Mouse (Mus musculus) lung, postnatal 0 days (tissue): ENCODE results near the gene Lep. TPM values are rescaled to one million over a fixed set of nuclear protein-coding genes. Genes with fewer than 3 reads are reported as not detected.

Experiments used
- ATAC-seq: fragments of 200-750 bp; cut with Nextera tagmentation; 2 replicates; pipeline ENCODE4 v1.8.0; 2017; ENCODE audit warnings: moderate library complexity
- DNase-seq: peaks from one replicate; pipeline ENCODE4 v3.0.0-alpha.2; 2016; ENCODE audit warnings: low spot score
- H3K27ac ChIP-seq: fragments of 300-500 bp; sonication (generic); 2 replicates; pipeline ENCODE4 v1.5.1; 2014; ENCODE audit warnings: antibody characterized with exemption, mild to moderate bottlenecking, low read length, mixed read lengths
- H3K27me3 ChIP-seq: fragments of 300-500 bp; sonication (generic); replicated peaks from 2 replicates; pipeline ENCODE4 v1.6.1; 2014; ENCODE audit warnings: low read length, mixed read lengths; ENCODE audit not compliant: insufficient read depth
- H3K36me3 ChIP-seq: fragments of 300-500 bp; sonication (generic); 2 replicates; pipeline ENCODE4 v1.6.1; 2014; ENCODE audit warnings: low read length, mixed read lengths; ENCODE audit not compliant: insufficient read depth
- H3K4me1 ChIP-seq: fragments of 300-500 bp; sonication (generic); 2 replicates; pipeline ENCODE4 v1.6.1; 2014; ENCODE audit warnings: antibody characterized with exemption, low read depth, low read length, mixed read lengths; ENCODE audit not compliant: insufficient read depth
- H3K4me2 ChIP-seq: fragments of 300-500 bp; sonication (generic); replicated peaks from 2 replicates; pipeline ENCODE4 v1.6.1; 2014; ENCODE audit warnings: low read depth, mild to moderate bottlenecking, low read length, moderate library complexity, mixed read lengths
- H3K4me3 ChIP-seq: fragments of 300-500 bp; sonication (generic); 2 replicates; pipeline ENCODE4 v1.5.1; 2014; ENCODE audit warnings: low read depth, low read length
- H3K9ac ChIP-seq: fragments of 300-500 bp; sonication (generic); replicated peaks from 2 replicates; pipeline ENCODE4 v1.6.1; 2014; ENCODE audit warnings: low read depth, mild to moderate bottlenecking
- H3K9me3 ChIP-seq: fragments of 300-500 bp; sonication (generic); 2 replicates; pipeline ENCODE4 v1.6.1; 2016; ENCODE audit warnings: low read length, mixed read lengths
- CTCF ChIP-seq: IDR thresholded peaks from 2 replicates; pipeline ENCODE4 v1.5.1; 2016; ENCODE audit warnings: antibody characterized with exemption, mild to moderate bottlenecking
- EP300 ChIP-seq: IDR thresholded peaks from 2 replicates; pipeline ENCODE4 v1.6.1; 2016; ENCODE audit warnings: antibody characterized with exemption, mild to moderate bottlenecking, control low read depth
- WGBS: fragments of 180-500 bp; shearing (Covaris S2); extraction: QIAGEN DNeasy Blood & Tissue Kit; methylation state at CpG from one replicate; pipeline ENCODE4 v1.1.7; 2014; 5-methylcytosine and 5-hydroxymethylcytosine counted together
- polyA plus RNA-seq: library from polyadenylated mRNA; unstranded; fragments of >200 nt; fragmentation: Nextera tagmentation; extraction: Ambion mirVana; gene quantifications from 2 replicates; pipeline ENCODE4 v1.2.1, GENCODE M21; 2015

Gene Lep
- polyA plus RNA-seq, 1 experiment from 2014 or later, result not detected

GRCm38 (mm10) chr6:29066389-29066790 lies 6.4 kb downstream of the Lep start:
- TF ChIP-seq EP300 (no peak), CTCF (no peak)
- 70% methylated on average over 8 of the region's 8 CpGs for WGBS
- Histone ChIP-seq H3K4me1 (no peaks in the 10 kb centered on the region), H3K27ac (no peak overlapping the region), H3K4me2 (no peak overlapping the region), H3K27me3 (no peaks in the 10 kb centered on the region), H3K36me3 (no peaks in the 10 kb centered on the region), H3K9ac (no peak overlapping the region), H3K9me3 (no peaks in the 10 kb centered on the region), H3K4me3 (no peak overlapping the region)
- no peak for DNase-seq
- no peak for ATAC-seq

GRCm38 (mm10) chr6:29072258-29072657 lies 12.2 kb downstream of the Lep start:
- no peaks in the 10 kb centered on the region for H3K9me3 ChIP-seq
- DNase-seq, result no peak
- 82% methylated on average over 4 of the region's 4 CpGs for WGBS

GRCm38 (mm10) chr6:29073462-29074132 lies 13.6 kb downstream of the Lep start:
- ATAC-seq (no peak), DNase-seq (no peak)
- no peak for TF ChIP-seq EP300
- no peak for TF ChIP-seq CTCF
- H3K4me2 ChIP-seq, result no peak overlapping the region
- 40% methylated on average over 11 of the region's 11 CpGs for WGBS
- H3K9me3 ChIP-seq, result no peaks in the 10 kb centered on the region
- no peaks in the 10 kb centered on the region for H3K36me3 ChIP-seq
- H3K4me1 ChIP-seq, result no peaks in the 10 kb centered on the region
- H3K9ac ChIP-seq, result no peak overlapping the region
- H3K4me3 ChIP-seq, result no peak overlapping the region
- no peaks in the 10 kb centered on the region for H3K27me3 ChIP-seq
- H3K27ac ChIP-seq, result no peak overlapping the region

More at GRCm38 (mm10) chr6:29072258-29072657, 12.2 kb downstream of the Lep start:
- no peak for ATAC-seq
- Histone ChIP-seq H3K27ac (no peak overlapping the region), H3K4me3 (no peak overlapping the region), H3K27me3 (no peaks in the 10 kb centered on the region), H3K36me3 (no peaks in the 10 kb centered on the region), H3K4me1 (no peaks in the 10 kb centered on the region), H3K4me2 (no peak overlapping the region), H3K9ac (no peak overlapping the region)
- TF ChIP-seq CTCF (no peak), EP300 (no peak)

- H3K4me1 ChIP-seq, result no peaks in the 10 kb centered on the region
- ATAC-seq (no peak), DNase-seq (no peak)
- no peaks in the 10 kb centered on the region for H3K36me3 ChIP-seq
- H3K27ac ChIP-seq, result no peak overlapping the region
- no peaks in the 10 kb centered on the region for H3K27me3 ChIP-seq
- H3K4me3 ChIP-seq, result no peak overlapping the region
- TF ChIP-seq EP300, result no peak
- no peak for TF ChIP-seq CTCF
- no peaks in the 10 kb centered on the region for H3K9me3 ChIP-seq
- H3K9ac ChIP-seq, result no peak overlapping the region
- no peak overlapping the region for H3K4me2 ChIP-seq
Observed at GRCm38 (mm10) chr6:29074133-29074469, 14.1 kb downstream of the Lep start.

- no peaks in the 10 kb centered on the region for H3K36me3 ChIP-seq
- 40% methylated on average over 4 of the region's 4 CpGs for WGBS
- no peaks in the 10 kb centered on the region for H3K9me3 ChIP-seq
- DNase-seq (no peak), ATAC-seq (no peak)
- H3K27ac ChIP-seq, result no peak overlapping the region
- H3K9ac ChIP-seq, result no peak overlapping the region
- no peak for TF ChIP-seq CTCF
- TF ChIP-seq EP300, result no peak
- no peaks in the 10 kb centered on the region for H3K4me1 ChIP-seq
- H3K27me3 ChIP-seq, result no peaks in the 10 kb centered on the region
- no peak overlapping the region for H3K4me3 ChIP-seq
- H3K4me2 ChIP-seq, result no peak overlapping the region
Observed at GRCm38 (mm10) chr6:29079291-29079690, 19.3 kb downstream of the Lep start.

- no peak overlapping the region for H3K27ac ChIP-seq
- no peaks in the 10 kb centered on the region for H3K9me3 ChIP-seq
- no peaks in the 10 kb centered on the region for H3K36me3 ChIP-seq
- DNase-seq (no peak), ATAC-seq (no peak)
- H3K4me1 ChIP-seq, result no peaks in the 10 kb centered on the region
- H3K4me2 ChIP-seq, result no peak overlapping the region
- WGBS, result 74% methylated on average over 10 of the region's 10 CpGs
- no peak overlapping the region for H3K9ac ChIP-seq
- no peaks in the 10 kb centered on the region for H3K27me3 ChIP-seq
- no peak overlapping the region for H3K4me3 ChIP-seq
- no peak for TF ChIP-seq CTCF
- TF ChIP-seq EP300, result no peak
Observed at GRCm38 (mm10) chr6:29081826-29082363, 21.9 kb downstream of the Lep start.
